Mouse (Mus musculus): ENCODE results near the gene Lima1.
"Not testable (repeated sequence)": the region's sequence is repeated elsewhere in the genome, so short reads cannot be mapped to it uniquely, and the experiment has no call there.

The Lima1 gene

DNA sequence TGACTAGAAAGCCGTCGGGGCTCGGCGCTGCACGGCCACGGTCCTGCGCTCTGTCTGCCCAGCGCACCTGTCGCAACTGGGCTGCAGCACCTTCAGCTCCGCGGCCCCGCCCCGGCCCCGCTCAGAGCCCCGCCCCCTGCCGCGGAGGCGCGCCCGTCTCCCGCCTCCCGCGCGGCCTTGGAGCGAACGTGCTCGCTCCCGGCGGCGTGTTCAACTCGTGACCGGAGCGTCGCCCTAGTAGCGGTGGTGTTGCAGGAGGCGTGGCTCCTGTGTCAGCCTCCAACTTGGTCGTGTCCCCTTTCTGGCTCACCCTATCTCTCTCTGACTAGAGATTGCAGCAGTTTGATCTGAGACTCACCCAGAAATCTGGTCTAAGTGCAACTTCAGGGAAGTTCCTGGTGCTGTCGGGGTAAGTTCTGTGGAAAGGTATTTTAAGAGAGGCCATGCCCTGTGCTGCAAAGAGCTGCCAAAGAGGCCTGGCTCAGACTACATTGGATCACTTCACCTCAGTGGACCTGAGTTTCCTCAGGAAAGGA is at the start of gene Lima1:
Lima1 (minus strand) TSS at position 123 of the 536 bp plus-strand sequence.
- DNase-seq (ENCODE audit: low read depth in 2 of 2, low spot score in 2 of 2), result peak; percentile 61 to 74

DNA sequence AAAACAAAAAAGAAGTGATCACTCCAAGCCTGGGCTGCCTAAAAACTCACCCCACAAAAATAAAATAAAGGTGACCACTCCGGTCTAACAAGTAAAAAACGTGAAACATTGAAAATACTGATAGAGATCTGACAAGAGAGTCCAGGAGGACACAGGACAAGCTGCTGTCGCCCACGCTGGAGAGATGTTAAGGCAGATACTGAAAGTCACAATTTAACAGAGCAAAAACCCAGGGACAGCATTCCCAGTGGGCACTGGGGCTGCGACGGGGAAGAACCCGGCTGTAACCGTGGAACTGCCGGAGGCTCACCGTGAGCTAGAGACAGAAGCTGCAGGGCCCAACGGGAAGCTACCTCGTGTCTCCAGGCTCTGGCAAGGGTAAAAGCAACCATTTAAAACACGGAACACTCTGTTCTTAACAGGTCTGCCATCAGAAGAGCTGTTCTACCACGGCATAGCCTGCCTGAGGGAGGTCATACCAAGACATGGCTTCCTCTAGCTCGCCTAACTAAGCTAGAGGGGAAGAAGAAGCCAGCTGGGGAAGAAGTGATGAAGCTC is 44.4 kb upstream of the Lima1 start:
- no peak for DNase-seq (ENCODE audit: low read depth in 2 of 2, low spot score in 2 of 2)

DNA sequence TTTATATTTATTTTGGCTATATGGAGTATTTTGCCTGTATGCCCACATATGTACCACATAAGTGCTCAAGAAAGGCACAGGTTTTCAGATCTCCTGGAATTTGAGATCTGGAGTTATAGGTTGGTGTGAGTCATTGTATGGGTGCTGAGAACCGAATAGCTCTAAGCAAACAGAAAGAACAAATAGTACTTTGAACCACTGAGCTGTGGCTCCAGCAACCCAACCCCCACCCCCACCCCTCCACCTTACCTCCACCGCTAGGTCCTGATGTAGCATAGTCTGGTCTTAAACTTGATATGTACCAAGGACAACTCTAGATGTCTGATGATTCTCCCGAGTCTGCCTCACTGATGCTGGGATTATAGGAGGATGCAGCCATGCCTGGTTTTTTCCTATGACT is 42.0 kb upstream of the Lima1 start:
- DNase-seq (ENCODE audit: low read depth in 2 of 2, low spot score in 2 of 2), result no peak

DNA sequence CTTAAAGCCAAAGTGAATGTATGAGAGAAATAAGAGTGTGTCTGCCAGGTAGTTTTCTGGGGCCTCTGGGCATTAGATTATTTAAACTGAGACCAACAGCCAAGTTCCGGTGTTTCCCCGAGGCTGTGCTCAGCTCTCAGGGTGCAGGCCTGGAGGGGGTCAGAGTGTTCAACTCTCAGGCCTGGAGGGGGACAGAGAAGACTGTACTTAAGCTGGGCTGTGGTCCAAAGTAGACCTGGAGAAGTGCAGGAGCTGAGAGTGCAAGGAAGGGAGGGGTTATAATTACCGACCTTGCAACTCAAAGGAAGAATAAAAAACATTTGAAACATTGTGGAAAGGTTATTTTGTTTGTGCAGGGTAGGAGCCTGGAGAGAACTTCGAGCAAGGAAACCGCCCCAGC is 39.4 kb upstream of the Lima1 start:
- no peak for DNase-seq (ENCODE audit: low read depth in 2 of 2, low spot score in 2 of 2)

DNA sequence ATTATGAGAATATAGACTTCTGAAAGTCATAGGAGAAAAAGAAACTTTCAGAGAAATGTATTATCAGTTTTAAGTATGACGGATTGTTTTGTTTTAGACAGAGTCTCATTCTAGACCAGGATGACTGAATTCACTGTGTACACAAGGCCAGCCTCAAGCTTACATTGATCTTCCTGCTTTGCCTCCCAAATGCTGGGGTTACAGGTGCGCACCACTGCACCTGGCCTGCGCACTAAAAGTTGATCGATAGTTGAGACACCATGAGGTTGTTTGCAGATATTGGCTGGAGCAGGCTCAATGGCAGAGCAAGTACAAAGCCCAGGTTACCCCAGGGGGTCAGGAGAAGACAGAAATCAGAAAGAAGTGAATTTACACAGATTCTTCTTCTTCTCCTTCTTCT is 36.5 kb upstream of the Lima1 start:
- DNase-seq (ENCODE audit: low read depth in 2 of 2, low spot score in 2 of 2), result no peak

DNA sequence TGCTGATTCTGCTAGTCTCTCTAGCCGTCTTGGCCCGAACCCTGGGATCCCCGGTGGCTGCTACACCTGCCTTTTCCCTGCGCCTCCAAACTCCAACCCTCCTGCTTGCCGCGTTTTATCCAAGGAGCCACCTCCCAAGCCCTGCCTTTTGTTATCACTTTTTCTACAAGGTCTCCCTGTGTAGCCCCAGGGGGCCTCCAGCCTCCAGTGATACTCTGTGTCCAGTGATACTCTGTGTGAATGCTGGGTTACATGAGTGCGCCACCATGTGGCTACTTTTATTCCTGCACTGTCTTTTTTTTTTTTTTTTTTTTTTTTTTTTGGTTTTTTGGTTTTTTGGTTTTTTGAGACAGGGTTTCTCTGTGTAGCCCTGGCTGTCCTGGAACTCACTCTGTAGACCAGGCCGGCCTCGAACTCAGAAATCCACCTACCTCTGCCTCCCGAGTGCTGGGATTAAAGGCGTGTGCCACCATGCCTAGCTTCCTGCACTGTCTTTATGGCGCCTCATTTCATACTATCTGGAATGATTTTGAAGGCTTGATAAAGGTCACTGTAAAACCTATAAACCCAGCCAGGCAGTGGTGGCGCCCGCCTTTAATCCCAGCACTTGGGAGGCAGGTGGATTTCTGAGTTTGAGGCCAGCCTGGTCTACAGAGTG is 34.2 kb upstream of the Lima1 start:
- DNase-seq (ENCODE audit: low read depth in 2 of 2, low spot score in 2 of 2), result peak in 1 of 2 experiments; percentile 7

DNA sequence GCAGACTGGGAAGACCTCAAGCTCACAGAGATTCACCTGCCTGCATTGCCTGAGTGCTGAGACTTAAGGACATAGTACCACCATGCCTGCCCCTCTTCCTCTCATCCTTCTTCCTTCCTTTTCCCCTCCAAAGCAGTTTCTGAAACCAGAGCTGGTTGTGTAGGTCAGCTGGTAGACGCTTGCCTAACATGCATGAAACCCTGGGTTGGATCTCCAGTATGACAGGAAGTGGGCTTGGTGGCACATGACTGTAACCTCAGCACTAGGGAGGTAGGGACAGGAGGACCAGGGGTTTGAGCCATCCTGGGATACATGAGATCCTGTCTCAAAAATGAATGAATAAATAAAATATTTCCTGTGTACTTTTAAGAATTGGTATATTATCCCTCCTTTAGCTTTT is 32.3 kb upstream of the Lima1 start:
- DNase-seq (ENCODE audit: low read depth in 2 of 2, low spot score in 2 of 2), result no peak

DNA sequence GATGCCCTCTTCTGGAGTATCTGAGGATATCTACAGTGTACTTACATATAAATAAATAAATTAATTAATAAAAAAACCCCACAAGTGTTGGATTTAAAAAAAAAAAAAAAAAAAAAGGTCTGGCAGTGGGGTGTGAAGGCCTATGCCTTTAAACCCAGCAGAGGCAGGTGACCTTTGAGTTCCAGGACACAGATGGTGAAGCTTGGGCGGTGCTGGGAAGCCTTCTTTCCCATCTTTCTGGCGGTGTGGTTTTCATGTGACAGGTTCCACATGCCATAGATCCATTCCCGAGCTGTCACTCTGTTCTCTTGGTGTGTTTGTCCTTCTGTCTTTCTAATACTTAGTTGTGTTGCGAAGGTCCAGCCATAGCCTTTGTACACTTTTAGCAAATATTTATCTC is 31.8 kb upstream of the Lima1 start:
- no peak for DNase-seq (ENCODE audit: low read depth in 2 of 2, low spot score in 2 of 2)

DNA sequence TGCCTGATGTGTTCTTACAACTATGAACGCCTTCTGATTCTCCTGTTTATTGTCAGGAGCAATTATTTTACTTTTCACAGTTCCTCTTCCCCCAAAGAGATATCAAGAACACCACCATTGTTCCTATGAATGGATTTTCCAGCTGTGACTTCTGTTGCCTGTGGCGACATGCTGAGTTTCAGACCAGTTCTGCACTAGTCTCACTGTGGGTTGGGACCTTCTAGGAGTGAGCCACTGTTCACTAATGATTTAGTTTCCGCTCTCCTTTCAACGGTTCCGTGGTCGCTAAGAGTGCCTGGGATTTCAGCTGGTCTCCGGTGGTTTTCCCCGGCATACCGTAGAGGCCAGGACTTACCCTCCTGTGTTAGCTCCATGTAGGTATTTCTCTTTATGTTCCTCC is 29.6 kb upstream of the Lima1 start:
- no peak for DNase-seq (ENCODE audit: low read depth in 2 of 2, low spot score in 2 of 2)

DNA sequence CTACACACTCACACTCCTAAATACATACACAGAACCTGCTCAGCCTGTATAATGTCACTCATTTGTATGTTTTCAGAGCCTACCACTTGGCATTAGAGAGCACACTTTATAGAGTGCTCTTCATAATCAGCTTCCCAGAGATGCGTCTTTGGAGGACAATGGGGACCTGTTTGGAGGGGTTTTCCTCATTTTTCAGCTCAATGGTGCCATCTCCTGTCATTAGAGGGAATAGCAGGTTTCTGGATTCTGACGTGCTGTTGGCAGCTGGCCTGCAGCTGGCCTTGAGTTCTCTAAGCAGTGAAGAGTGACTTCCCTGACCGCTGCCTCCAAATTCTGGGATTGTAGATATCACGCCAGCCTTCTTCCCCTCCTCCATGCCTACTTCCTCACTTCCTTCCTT is 29.1 kb upstream of the Lima1 start:
- no peak for DNase-seq (ENCODE audit: low read depth in 2 of 2, low spot score in 2 of 2)

DNA sequence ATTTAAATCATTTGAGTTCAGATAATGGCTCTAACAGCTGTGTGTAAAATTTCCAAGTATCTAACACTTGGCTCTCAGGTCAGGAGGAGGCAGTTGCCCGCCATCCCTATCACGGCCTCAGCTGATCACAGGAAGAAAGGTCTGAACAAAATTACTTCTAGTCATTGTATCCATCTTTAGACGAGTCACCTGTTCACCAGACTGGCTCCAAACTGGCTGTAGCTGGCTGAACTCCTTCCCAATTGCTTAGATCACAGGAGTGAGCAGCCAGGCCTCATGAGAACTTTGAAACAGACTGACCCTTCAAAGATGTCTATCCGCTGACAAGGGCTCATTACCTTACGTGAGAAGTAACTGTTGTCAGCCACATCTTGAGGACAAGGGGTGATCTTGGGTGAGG is 28.0 kb upstream of the Lima1 start:
- no peak for DNase-seq (ENCODE audit: low read depth in 2 of 2, low spot score in 2 of 2)

DNA sequence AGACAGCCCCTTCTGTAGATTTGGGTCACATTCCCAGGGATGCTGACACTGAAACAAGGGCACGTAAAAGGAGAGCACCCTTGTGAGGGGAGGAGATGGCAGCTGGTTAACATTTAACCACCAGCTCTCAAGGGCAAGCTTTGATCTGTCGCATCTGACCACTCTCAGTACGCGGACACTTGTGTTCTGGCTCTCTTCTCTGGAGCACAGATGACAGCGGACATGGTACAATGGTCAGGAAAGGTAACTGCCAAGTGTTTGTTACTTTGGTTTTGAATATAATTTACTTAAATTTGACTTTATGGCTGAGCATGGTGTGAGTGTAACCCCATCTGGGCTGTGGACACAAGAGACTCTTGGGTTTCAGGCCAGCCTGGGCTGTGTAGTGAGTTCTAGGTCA is 27.5 kb upstream of the Lima1 start:
- DNase-seq (ENCODE audit: low read depth in 2 of 2, low spot score in 2 of 2), result no peak

DNA sequence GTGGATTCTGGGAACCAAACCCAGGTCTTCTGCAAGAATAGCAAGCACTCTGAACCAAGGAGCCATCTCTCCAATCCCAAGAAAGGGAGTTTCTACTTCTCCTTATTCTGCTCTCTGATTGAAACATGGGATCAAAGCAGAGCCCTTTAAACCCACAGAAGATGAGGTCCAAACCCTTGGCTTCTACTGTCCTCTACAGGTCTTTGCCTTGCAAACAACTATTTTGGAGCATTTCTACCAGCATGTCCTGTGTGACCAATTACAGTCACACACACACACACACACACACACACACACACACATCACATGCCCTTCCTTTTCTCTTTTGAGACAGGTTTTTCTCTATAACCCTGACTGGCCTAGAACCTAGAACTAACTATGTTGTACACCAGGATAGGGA is 21.4 kb upstream of the Lima1 start:
- DNase-seq (ENCODE audit: low read depth in 2 of 2, low spot score in 2 of 2), result no peak

DNA sequence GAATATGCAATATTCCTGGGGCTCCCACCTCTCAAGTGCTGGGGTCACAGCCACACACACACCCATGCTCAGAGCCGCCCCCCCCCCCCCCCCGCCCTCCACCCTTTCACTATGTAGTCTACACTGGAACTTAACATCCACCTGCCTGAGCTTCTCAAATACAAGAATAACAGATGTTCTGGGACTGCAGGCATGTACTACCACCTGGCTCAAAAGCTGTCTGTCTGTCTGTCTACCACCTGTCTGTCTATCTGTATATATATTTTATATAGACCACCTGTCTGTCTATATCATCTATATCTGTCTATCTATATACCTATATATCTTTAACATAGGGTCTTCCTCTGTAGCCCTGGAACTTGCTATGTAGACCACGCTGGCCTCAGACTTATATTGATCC is 16.1 kb upstream of the Lima1 start:
- no peak for DNase-seq (ENCODE audit: low read depth in 2 of 2, low spot score in 2 of 2)

DNA sequence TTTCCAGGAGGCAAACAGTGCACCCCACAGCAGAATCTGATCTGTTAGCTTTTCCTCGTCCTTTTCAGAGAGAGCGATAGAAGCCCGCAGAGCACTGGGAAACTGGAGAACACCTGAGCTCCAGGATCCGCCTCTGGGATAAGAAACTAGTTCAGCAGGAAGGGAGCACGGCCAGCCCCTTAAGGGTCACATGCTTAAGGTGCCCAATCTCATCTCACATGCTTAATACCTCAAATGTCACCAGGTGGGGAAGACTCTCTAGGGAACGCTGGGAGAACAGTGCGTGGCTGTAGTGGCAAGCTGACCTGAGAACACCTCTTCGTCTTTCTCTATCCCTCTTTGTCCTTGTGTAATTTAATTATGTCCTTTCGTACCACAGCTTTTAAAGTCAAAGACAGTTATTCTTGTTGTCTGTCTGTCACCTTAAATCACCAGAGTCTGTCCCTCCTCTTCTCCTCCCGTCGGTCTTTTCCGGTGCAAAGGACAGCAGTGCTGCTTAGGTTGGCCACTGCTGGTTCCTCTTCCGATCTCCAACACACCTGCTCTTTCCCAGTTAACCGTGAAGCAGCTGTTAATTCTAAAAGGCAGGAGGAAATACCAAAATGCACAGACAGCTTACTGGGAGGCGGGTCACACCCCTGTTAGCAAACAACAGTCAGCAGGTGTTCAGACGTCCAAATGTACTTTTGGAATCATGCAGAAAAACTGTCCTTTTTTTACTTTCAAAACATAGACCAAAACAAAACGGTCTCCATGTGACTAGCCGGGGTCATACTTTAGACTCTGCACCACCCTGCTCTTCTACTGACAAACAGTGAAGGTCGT is 15.4 kb upstream of the Lima1 start:
- DNase-seq (ENCODE audit: low read depth in 2 of 2, low spot score in 2 of 2), result no peak

DNA sequence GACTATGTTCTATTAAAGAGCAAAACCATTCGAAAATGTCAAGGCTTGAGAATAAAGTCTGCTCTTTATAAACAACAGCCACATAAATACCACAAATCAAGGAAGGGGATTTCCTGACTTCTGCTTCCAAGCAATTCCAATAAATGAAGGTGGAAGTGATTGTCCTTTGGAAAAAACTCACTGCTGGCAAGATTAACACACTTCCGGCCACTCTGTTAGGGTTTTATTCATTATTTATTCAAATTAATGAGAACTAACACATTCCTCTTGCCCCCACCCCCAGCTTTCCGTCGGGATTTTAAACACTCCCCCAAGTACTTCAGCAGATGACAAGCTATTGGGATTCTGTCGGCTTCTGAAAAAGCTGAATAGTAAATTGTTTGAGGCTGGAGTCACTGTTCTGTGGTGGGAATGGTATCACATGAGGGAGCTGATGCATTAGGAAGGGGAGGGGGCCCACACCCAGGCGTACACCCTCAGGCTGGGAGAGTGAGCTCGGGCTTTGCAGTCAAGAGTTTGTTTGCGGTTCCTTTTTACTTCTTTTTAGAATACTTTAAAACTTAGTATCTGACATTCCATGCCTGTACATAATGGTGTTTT is 14.1 kb upstream of the Lima1 start:
- DNase-seq (ENCODE audit: low read depth in 2 of 2, low spot score in 2 of 2), result no peak

DNA sequence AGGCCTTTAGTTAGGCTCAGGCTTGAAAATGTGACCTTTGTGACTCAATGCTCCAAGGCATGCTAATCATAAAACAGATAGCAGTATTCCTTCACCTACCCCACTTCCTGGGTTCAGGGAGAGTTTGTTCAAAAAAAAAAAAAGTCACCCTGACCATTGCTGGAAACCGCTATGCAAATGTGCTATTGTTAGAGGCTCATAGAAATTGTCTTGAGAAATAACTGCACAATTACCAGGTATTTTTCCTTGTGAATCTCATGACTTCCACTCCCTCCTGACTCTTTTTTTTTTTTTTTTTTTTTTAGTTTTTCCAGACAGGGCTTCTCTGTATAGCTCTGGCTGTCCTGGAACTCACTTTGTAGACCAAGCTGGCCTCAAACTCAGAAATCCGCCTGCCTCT is 11.9 kb upstream of the Lima1 start:
- not testable (repeated sequence) for DNase-seq (ENCODE audit: low read depth in 2 of 2, low spot score in 2 of 2)

DNA sequence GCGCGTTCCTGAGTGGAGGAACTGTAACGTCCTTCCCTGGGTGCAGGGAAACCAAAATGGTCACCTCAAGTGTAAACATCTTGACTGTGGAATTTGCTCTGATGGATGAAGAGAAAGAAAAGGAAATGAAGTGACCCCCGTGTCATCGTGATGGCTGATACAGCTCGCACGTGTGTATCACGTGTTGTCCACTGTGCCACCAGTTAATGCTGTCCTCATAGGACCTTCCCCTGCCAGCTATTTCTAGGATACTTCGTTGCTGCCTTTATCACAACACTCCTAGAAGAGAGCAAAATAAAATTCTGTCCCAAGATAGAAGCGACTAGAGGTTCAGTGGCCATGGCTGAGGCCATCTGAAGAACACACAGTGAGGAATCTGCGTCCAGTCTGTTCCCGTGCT is 8.8 kb upstream of the Lima1 start:
- no peak for DNase-seq (ENCODE audit: low read depth in 2 of 2, low spot score in 2 of 2)

DNA sequence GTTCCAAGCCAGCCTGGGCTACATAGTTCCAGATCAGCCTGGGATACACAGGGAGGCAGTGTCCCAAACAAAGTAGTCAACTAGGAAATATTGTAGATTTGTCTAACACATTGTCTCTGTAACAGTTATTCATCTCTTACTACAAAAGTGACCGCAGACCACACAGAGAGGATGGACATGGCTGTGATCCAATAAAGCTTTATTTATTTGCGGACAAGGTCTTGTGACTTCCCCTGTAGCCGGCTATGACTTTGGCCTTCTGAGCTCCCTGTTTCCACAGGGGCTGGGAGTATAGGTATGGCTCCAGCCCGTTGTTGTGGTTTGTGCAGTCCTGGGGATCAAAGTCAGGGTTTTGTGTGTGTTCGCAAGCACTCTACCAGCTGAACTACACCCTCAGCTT is 3.3 kb upstream of the Lima1 start:
- no peak for DNase-seq (ENCODE audit: low read depth in 2 of 2, low spot score in 2 of 2)

DNA sequence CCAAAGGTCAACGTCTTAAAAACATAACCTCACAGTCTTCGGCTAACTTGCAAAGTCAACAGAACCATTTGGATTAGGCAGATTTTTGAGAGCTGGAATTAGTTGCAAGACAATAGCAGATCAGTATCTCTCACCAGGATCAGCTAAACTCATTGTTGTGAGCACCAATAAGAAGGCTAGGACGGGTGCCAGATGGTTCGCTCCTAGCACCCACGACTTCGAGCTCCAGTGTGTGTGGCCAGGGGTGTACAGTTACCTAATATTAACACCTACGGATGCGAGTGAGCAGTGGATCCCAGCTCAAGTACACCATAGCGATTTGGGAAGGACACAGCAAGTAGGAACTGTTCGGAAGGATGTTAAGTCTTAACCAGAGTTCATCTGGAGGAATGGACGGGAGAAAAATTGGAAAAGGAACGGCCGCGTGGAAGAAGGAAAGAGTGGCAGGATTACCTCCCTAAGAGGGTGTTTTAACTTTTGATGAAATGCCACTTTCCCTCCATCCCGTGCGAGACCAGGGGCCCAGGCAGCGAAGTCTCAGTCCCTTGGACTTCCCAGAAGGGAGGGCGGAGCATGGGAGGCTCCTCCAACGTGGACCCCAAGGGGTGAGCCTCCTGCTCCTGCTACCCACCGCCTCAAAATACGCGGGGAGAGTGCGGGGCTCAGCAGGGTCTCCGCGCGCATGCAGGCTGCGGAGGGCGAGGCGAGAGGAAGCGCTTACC is 483 bp downstream of the Lima1 start:
- DNase-seq (ENCODE audit: low read depth in 2 of 2, low spot score in 2 of 2), result no peak

DNA sequence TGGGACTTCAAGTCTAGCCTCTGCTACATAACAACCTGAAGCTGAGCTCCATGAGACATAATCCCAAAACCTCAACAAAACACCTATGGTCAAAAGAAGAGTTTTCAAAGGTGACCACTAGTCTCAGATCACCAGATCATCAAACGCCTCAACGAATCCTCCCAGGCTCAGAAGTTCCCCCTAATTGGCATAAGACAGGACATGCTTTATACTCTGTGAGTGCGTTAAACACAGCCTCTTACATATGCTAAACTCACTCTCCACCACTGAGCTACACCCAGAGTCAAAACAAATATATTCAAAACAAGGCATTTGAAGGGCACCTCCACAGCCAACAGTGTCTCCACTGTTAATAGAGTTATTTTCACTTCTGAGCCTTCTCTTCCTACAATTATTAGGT is 2.7 kb downstream of the Lima1 start:
- no peak for DNase-seq (ENCODE audit: low read depth in 2 of 2, low spot score in 2 of 2)

All from CD8-positive naive resting alpha-beta T cell, adult 2 months (primary cell).